Mouse (Mus musculus): ENCODE results near the gene 4930558C23Rik.

DNA sequence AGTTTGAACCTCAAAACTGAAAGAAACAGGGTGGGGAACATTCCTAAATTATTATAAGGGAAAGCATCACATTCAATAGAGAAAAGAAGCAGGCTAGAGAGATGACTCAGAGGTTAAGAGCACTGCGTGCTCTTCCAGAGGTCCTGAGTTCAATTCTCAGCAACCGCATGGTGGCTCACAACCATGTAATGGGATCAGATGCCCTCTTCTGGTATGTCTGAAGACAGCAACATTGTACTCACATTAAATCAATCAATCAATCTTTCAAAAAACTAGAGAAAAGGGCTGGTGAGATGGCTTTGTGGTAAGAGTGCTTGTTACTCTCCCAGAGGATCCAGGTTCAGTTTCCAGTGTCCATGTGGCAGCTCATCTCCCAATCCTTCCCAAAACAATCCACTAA lies 6.2 kb upstream of the 4930558C23Rik start:
- TF ChIP-seq CTCF (IDR thresholded peaks at IDR 0.05) = no peak
- TF ChIP-seq POLR2A (IDR thresholded peaks at IDR 0.05; ENCODE audit: insufficient read depth, low read depth, low read length) = no peak
- TF ChIP-seq EP300 (IDR thresholded peaks at IDR 0.05; ENCODE audit: insufficient read depth, low read depth, low read length) = no peak

All from heart, adult 2 months (tissue).